Mouse (Mus musculus): ENCODE results near the gene Gckr.
A peak's percentile ranks its signal among the peaks of the same experiment; 100 is the strongest.
"Not testable (repeated sequence)": the region's sequence is repeated elsewhere in the genome, so short reads cannot be mapped to it uniquely, and the experiment has no call there.

Gene Gckr

GRCm38 (mm10) chr5:31295606-31296141 is 1.6 kb upstream of the Gckr start, which contains the start of gene Fndc4:
Fndc4 (minus strand) TSS chr5:31296080.
- DNase-seq = peak; percentile 73

GRCm38 (mm10) chr5:31297981-31298380 is 738 bp downstream of the Gckr start:
- DNase-seq = no peak

- no peak for DNase-seq
Observed at GRCm38 (mm10) chr5:31298486-31298885, 1.2 kb downstream of the Gckr start.

GRCm38 (mm10) chr5:31301866-31302265 is 4.6 kb downstream of the Gckr start:
- DNase-seq = no peak

- no peak for DNase-seq
Observed at GRCm38 (mm10) chr5:31303093-31303492, 5.8 kb downstream of the Gckr start.

- DNase-seq = no peak
Observed at GRCm38 (mm10) chr5:31312806-31313205, 15.6 kb downstream of the Gckr start.

GRCm38 (mm10) chr5:31322776-31323175 is 25.5 kb downstream of the Gckr start:
- DNase-seq = no peak

GRCm38 (mm10) chr5:31324085-31324484 is 26.8 kb downstream of the Gckr start:
- DNase-seq = no peak

GRCm38 (mm10) chr5:31326850-31327249 is 29.6 kb downstream of the Gckr start:
- no peak for DNase-seq

GRCm38 (mm10) chr5:31328255-31328654 is 31.0 kb downstream of the Gckr start:
- peak; percentile 53 for DNase-seq

- not testable (repeated sequence) for DNase-seq
Observed at GRCm38 (mm10) chr5:31357586-31357985, 60.3 kb downstream of the Gckr start.

GRCm38 (mm10) chr5:31360955-31361354 is 63.7 kb downstream of the Gckr start:
- DNase-seq = no peak

Measured in cerebellum, adult 9-11 months (tissue).